Mouse (Mus musculus) WW6 (cell line): ENCODE measurements around the gene Med21.

Experiments used
- DNase-seq: peaks from one replicate; pipeline ENCODE4 v3.0.0-alpha.2; 2013; ENCODE audit warnings: low read depth, low spot score

The Med21 gene

DNA sequence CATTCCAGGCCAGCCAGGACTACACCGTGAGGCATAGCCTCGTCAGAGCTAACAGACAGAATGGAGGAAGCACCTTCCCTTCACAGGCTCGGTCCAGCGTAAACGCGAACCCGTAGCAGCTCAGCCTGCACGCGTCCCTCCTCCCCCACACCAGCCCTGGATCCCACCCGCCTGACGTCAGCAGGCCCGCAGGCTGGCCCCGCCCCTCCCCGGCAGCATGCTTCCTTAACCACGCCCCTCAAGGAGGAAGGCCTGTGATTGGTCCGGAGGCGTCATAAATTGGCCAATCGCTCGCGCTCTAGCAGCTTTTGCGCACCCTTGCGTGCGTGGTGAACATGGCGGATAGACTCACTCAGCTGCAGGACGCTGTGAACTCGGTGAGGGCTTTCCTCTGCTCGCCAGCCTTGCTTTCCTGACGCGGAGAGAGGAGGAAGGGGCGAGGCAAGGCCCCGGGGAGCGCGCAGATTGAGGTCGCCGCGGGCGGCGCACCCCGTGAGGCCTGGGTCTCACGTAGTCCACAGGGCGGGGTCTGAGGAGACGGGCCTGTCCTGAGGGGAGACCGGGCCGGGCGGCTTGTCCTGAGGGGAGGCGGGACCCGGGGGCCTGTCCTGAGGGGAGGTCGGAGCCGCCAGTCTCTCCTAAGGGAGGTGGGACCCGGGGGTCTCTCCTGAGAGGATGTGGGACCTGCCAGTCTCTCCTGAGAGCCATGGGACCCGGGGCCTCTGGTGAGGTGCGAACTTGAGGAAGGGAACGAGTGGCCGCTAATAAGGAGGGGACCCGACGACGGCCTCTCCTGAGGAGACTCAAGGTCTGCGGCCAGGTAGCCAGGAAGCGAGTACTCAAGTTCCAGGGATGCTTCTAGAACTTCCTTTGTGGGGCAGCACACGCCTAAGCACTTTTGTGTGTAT lies at the start of gene Med21, which contains the start of gene Tm7sf3:
Med21 (plus strand) TSS at position 272 of the 908 bp plus-strand sequence.
Tm7sf3 (minus strand) TSS at position 549 of the 908 bp plus-strand sequence.
- DNase-seq: peak; percentile 96

DNA sequence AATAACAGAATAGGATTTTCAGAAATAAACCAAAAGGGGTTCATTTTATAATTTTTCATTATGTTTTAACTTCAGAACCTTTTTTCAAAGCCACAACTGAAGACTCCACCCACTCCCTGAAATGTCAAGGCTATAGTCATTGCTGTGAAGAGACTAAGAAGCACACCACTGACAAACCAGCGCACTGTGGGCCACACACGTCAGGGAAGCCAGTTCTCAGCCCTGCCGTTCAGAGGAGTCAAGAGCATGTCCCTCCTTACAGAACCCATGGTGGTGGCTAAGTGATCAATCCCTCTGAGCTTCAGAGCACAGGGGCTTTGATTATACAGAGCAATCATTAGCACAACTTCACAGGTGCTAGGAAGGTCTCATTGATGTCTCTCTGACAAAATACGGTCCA lies 39.7 kb upstream of the Med21 start:
- DNase-seq: no peak

DNA sequence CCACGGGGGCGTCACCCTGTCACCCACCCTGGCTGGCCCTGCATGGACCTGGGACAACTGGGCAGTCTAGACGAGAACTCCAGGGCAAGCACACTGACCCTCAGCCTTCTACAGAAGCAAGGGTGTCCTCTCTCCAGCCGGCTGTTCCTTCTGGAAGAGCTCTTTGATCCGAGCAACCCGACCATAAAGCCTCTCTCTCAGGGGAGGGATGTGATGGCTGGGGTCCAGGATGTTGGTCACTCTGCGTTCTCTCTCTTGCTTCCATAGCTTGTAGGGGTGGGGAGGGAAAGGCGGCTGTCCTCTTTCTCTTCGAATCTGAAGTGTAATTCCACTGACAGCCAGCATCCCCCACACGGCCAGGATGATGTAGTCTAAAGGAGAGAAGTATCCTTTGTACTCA lies 38.7 kb upstream of the Med21 start:
- no peak for DNase-seq

DNA sequence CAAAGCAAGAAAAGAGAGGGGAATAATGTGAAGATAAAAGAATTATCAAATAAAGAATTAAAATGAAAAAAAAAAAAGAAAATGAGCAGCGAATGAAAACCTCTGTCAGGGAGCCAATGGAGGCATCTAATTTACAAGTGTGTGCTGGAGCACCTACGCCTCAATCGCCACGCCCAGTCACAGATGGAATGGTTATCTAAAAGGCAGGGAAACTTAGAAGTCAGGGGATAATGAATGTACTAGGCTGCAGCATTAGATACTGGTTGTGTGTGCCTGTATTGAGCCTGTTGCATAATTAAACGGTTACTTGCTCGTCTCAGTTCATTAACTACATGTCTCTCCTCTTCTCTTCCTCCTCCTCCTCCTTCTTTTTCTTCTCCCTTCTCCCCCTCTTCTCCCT lies 31.0 kb upstream of the Med21 start:
- DNase-seq: no peak

DNA sequence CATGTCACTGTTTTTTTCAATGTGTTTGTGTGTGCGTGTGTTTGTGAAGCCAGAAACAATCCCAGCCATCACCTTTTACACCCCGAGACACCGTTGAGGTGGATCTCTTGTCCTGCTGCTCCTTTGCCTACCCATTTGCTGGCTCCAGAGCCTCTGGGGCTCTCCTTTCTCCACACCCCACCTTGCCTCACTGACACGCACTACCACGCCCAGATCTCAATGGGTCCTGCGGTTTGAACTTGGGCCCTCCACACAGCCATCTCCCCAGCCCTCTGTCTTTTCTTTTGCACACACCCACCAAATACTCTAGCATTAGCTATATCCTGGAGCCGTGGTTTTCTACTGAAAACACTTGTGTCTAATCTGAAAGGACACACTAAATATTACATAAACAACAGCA lies 30.4 kb upstream of the Med21 start:
- DNase-seq: no peak

DNA sequence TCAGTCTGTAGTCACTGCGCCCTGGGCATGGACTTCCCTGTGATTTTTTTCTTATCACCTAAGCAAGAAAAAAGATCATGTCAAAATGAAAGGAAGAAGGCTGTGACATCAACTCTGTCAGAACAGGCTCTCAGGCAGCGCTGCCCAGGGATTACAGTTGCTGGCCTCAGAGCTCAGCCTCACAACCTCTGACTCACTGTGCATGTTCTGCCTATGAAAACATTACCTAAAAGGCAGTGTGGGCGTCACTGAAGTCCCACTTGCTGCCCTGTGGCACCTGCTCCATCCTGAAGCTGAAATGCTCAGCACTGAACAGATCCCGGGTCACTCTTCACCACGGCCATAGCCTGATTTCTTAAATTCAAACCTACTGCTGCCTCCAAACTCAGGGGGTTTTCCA lies 29.6 kb upstream of the Med21 start:
- DNase-seq: no peak

DNA sequence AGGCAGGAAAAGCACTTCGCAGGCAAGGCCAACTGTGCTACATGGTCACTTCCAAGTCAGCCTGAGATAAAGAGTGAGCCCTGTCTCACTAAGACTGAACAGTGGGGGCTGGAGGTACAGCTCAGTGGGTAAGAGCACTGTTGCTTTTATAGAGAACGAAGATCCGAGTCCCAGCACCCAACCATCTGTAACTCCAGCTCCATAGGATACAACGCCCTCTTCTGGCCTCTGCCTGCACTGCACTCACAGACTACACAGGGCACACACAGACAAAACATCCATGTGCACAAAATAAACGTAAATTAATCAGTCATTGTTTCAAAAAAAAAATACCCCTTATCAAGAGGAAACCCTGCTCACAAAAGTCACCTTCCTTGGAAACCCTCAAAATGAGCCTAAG lies 28.4 kb upstream of the Med21 start:
- no peak for DNase-seq

DNA sequence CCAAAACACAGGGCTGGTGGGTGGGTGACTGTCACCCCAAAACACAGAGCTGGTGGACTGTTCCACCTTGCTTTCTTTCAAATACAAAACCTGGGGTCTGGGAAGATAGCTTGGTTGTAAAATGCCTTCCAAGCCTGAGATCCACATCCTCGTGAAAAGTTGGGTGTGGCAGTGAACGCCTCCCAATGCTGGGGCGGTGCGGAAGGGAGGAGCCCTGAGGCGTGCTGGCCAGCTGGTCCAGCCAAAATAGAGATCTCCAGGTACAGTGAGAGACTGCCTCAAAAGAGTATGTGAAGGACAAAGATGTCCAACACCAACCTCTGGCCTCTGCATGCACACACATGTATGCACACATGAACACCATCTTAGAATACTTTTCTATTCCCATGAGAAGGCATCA lies 27.8 kb upstream of the Med21 start:
- DNase-seq: no peak

DNA sequence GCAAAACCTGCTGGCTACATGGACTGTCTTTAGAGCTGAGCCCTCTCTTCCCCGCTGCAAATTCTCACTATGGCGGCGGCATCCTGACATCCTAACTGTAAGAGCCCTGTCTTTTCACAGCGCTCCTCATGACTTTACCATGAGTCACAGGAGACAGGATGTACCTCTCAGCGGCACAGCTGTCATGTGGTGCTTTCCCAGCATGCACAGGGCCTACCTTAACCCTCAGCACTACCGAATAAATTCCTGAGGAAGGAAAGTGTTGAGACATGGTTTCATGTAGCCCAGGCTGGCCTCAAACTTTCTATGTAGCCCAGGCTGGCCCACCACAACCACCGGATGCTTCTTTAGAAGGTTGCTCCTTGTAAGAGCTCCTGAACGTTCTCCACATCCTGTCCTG lies 26.5 kb upstream of the Med21 start:
- no peak for DNase-seq

DNA sequence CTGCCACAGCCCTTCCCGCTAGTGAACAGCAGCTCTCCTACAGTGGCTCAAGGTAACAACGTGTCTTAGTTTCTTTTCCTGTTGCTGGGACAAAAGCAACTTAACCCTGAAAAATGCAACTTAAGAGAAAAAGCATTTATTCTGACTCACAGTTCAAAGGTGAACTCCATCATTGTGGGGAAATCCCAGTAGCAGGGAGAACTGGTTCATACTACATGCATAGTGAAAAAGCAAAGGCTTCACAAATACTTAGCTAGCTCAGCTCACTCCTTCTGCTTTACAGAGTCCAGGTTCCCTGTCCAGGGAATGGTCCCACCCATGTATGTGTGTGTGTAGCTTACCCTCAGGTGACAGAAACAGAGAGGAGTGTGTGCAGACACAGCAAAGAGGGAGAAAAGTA lies 25.7 kb upstream of the Med21 start:
- no peak for DNase-seq

DNA sequence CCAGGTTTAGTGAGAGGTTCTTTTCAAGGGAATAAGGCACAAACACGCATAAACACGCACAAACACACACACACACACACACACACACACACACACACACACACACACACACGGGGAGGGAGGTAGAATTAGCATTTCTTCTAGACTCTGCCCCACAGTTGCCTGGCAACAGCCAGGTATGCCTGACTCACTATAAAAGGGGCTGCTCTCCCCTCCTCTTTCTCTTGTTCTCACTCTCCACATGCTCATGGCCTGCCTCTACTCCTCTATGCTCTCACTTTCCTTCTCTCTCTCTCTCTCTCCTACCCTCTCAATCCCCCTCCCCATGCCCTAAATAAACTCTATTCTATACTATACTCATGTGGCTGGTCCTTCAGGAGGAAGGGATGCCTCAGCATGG lies 14.2 kb upstream of the Med21 start:
- no peak for DNase-seq

DNA sequence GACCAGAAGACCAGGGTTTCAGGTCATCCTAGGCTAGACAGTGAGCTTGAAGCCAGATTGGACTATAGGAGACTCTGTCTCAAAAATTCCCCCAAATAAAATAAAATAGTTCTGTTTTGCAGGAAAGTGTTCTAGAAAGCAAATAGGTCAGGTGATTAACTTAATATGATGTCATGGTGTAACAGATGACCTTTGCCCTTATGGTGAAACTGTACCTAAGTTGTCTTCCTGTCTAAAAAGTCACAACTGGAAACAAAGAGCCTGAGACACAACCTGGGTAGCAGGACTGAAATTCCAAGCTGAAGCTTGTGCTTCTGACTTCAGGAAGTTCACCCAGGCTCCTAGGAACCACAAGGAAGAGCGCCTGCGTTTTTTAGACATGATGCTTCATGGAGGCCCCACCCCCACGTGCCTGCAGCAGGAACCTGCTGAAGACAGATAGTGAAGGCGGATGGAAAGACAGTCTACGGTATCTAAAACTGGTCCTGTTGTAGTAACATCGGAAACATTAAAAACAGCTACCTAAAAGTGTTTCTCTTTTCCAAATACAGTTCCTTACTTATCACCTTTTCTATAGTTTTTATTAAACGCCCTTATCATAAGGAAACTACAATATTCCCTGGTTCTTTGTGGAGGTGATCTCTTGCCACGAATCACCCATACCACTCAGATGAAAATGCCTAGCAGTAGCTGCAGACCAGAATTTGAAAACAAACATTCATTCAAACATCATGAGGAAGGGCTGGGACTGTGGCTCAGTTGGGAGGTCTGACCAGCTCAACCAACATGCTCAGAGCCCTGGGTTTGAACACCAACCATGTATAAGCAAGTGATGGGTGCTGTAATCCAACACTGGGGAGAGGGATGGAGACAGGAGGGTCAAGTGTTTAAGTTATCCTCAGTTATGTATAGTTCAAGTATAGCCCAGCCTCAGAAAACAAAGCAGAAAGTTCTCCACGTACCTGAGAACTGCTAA lies 12.3 kb upstream of the Med21 start:
- no peak for DNase-seq

DNA sequence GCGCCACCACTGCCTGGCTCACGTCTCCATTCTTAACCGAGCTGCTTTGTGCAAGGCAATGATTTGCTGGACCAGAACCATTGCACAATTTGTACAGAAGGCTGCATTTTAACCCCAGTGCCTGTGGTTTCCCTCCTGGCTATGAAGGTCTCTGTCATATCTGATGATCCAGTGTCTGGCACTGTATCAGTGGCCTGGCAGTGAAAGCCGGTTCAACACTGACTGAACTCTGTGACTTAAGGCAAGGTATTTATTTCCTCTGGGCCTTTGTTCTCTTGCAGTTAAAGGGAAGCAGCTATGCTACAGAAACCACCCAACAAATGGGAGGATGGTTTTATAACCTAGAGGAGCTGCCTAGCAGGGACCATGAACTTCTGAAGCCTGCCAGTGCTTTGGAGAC lies 11.4 kb upstream of the Med21 start:
- no peak for DNase-seq

DNA sequence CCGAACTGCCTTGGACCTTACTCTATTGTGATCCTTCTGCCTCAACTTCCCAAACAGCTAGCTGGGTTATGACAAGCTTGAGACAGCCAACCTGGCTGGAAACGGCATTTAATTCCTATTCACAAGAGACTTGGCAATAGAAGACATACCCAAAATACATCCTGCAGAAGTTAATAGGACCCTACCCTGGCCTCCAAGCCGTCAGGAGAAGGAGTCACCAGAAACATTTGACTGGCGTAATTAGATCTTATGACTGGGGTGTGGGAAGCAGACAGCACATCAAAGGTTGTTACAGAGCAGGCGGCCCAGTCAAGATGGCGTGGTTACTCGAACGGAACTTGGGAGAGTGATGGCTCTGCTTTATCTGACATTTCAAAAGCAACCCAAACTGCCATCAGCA lies 10.5 kb upstream of the Med21 start:
- no peak for DNase-seq

DNA sequence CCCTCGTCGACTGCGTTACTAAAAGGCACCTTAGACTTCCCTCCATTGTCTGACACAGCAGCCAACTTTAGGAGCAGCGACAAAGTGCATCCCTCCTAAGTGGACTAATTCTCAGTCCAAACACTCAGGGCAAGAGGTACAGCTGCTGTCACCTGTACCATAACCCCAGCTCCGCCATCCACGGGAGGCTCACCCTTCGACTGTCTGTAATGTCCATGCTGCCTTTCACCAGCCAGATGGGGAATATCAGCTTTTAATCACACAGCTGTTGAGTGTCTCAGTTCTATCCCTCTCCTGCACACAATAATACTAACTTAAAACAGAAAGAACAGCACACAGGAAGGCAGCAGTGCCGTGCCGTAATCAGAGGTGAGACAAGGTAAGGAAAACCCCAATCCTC lies 9.9 kb upstream of the Med21 start:
- DNase-seq: no peak

DNA sequence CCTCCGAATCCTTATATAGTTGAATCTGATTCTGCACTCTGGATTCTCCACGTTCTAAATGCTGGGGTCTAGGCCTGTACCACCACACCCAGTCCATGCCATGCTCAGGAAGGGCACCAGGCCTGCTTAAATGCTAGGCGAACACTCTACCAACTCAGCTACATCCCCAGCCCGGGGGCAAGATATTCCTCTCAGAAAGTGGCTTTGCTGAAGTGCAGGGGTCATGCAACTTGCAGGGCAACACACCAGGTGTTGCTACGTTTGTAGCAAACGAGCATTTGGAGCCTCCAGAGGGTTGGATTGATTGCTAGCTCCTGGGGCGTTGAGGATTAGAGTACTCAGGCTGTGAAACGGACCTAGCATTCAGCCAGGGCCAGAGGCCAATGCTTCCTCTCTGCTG lies 9.2 kb upstream of the Med21 start:
- DNase-seq: no peak

DNA sequence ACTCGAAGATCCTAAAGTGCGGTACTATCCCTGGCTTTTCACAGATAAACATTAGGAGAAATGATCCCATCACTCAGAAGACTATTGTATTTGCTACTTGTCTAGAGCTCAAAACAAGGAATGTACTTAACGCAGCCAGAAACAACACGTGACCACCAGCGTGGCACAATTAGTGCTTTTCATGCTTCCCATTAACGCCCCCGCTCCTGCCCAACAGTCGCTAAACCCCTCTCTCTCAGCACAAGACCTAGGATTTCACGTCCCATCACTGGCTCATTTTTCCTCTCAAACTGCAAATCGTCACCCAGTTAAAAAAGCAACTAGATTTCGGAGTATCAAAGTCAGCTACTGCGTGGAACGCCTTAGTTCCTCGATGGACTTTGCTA lies 8.7 kb upstream of the Med21 start:
- DNase-seq: no peak

DNA sequence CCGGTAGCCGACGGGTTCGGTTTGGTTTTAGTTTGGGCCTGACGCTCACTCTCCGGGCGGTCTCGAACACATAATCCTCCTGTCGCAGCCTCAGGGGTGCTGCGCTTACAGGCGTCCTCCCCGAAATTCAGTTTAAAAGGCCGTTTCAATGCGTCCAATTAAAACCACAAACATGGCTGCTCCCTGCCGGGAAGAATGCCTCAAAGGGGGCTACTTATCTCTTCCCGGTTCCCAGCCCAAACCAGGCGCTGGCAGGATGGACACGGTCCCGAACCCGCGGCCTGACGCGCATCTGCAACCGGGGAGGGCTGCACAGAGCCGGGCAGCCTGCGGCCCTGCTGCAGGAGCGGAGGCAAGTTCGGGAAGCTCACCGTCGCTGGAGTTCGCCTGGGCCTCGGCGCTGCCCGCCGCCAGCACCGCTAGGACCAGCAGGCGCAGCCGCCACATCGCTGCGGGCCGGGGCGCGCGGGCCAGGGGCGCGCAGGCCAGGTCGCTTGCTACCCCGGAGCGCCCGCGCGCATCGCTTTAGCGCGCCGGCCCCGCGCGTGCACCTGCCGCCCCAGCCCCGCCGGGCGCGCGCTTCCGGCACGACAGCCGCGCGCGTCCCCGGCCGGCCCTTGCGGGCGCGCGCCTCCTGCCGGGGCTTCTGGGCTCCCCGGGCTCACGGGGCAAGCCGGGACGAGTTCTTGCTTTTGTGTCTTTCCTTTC lies 8.2 kb upstream of the Med21 start:
- DNase-seq: no peak

DNA sequence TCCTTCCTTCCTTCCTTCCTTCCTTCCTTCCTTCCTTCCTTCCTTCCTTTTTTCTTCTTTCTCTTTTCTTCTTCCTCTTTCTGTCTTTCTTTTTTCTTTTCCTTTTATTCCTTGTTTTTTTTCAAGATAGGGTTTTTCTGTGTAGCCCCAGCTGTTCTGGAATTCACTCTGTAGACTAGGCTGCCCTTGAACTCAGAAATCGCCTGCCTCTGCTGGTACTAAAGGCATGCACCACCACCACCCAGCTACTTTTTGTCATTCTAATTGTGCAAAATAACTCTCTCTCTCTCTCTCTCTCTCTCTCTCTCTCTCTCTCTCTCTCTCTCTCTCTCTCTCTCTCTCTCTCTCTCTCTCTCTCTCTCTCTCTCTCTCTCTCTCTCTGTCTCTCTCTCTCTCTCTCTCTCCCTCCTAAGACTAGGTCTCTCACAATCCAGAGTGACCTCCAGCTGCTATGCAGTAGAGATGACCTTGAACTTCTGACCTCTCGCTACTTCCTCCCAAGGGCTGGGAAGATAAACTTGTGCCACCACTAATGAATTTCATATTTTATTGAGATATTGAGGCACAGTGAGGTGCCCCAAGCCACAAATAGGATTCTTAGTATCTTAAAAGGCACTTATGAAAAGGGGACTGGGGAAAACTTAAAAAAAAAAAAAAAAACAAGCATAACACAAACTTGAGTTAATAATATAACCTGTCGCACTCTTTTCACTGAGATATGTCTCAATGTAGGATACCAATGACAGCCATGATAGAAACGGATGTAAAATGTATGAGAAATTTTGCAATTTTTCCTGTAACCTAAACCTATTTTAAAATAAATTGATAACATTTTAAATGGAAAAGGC lies 7.4 kb upstream of the Med21 start:
- no peak for DNase-seq

DNA sequence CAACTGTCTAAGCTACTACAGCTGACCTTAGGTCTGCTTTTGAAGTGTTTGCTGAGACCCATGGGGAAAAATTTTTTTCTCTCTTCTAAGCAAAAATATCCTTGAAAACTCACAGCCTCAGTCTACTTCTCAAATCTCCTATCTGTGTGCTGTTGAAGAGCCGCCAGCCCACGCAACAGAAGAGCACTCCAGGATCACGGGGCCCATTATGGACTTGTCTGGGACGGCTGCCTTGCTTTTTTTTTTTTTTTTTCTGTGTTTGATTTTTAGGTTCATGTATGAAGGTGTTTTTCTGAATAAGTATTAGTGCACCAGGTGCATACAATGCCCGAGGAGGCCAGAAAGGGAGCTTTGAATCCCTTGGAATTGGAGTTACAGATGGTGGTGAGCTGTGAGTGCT lies 5.9 kb upstream of the Med21 start:
- DNase-seq: no peak
